Mouse (Mus musculus) limb, embryonic 14.5 days (tissue): ENCODE measurements around the gene Trim39. TPM values are rescaled to one million over a fixed set of nuclear protein-coding genes. Genes with fewer than 3 reads are reported as not detected.

Experiments used
- ATAC-seq: fragments of 200-750 bp; cut with Nextera tagmentation; 2 replicates; pipeline ENCODE4 v1.8.0; 2017; ENCODE audit warnings: low read depth, moderate number of reproducible peaks, moderate TSS enrichment; ENCODE audit not compliant: low FRiP score
- DNase-seq: peaks from one replicate; pipeline ENCODE4 v3.0.0-alpha.2; 2015; ENCODE audit warnings: low spot score
- H3K27ac ChIP-seq: fragments of 300-500 bp; sonication (generic); replicated peaks from 2 replicates; pipeline ENCODE4 v1.5.1; 2014; ENCODE audit warnings: low read depth, mild to moderate bottlenecking, low read length, moderate library complexity, mixed read lengths
- H3K27me3 ChIP-seq: fragments of 300-500 bp; sonication (generic); 2 replicates; pipeline ENCODE4 v1.6.1; 2014; ENCODE audit warnings: low read length, mixed read lengths; ENCODE audit not compliant: control insufficient read depth, insufficient read depth
- H3K36me3 ChIP-seq: fragments of 300-500 bp; sonication (generic); 2 replicates; pipeline ENCODE4 v1.6.1; 2014; ENCODE audit warnings: mild to moderate bottlenecking, low read length, moderate library complexity, mixed read lengths; ENCODE audit not compliant: control insufficient read depth, insufficient read depth
- H3K4me1 ChIP-seq: fragments of 300-500 bp; sonication (generic); 2 replicates; pipeline ENCODE4 v1.6.1; 2014; ENCODE audit warnings: antibody characterized with exemption, low read length, mixed read lengths; ENCODE audit not compliant: control insufficient read depth, insufficient read depth
- H3K4me2 ChIP-seq: fragments of 300-500 bp; sonication (generic); replicated peaks from 2 replicates; pipeline ENCODE4 v1.6.1; 2014; ENCODE audit warnings: low read depth, mild to moderate bottlenecking, low read length, moderate library complexity; ENCODE audit not compliant: severe bottlenecking
- H3K4me3 ChIP-seq: fragments of 300-500 bp; sonication (generic); replicated peaks from 2 replicates; pipeline ENCODE4 v1.5.1; 2014; ENCODE audit warnings: low read length
- H3K9ac ChIP-seq: fragments of 300-500 bp; sonication (generic); 2 replicates; pipeline ENCODE4 v1.6.1; 2014; ENCODE audit warnings: mild to moderate bottlenecking, low read depth, low read length, moderate library complexity; ENCODE audit not compliant: severe bottlenecking
- H3K9me3 ChIP-seq: fragments of 300-500 bp; sonication (generic); 2 replicates; pipeline ENCODE4 v1.6.1; 2016; ENCODE audit warnings: low read length; ENCODE audit not compliant: control insufficient read depth
- POLR2A ChIP-seq: fragments of 200-500 bp; IDR thresholded peaks from 2 replicates; pipeline ENCODE4 v1.8.0; 2012; ENCODE audit warnings: inconsistent platforms, mild to moderate bottlenecking, moderate library complexity, borderline replicate concordance; ENCODE audit not compliant: insufficient read depth, insufficient read length; ENCODE audit errors: extremely low read depth
- WGBS: fragments of 180-500 bp; shearing (Covaris S2); extraction: QIAGEN DNeasy Blood & Tissue Kit; methylation state at CpG from one replicate; pipeline ENCODE4 v1.1.7; 2014; 5-methylcytosine and 5-hydroxymethylcytosine counted together
- polyA plus RNA-seq, 2 experiments: library from polyadenylated mRNA; depleted of rRNA in 1 of 2; stranded (reverse) in 1 of 2; unstranded in 1 of 2; fragments of >200 nt; fragmentation: Nextera tagmentation in 1 of 2; extraction: Ambion mirVana in 1 of 2; gene quantifications; 2 replicates each; pipeline versions ENCODE4 v1.2.1 to v1.2.3; 2012 to 2014

Trim39 gene
- polyA plus RNA-seq, 2 experiments = 14.5 to 44.6 TPM

DNA sequence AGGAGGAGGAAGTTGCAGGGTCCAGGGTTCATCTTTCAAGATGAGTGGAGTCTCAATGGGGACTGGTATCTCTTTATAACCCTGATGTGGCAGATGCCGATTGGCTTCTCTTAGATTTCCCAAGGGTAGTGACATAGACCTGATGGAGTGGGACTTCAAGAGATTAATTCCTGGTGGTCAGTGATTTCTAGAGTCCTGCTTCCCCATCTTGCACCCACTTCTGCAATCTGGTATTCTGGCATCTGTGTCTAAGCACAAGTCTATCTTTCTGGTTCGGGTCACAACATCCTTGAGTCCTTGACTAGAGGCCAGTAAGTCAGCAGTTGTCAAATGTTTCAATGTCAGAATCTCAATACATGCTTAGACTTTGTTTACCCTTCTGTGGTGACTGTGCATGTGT lies 14.3 kb upstream of the Trim39 start, which contains the start of gene H2-M10.2:
Gene H2-M10.2 (minus strand): TSS at position 101 of the 400 bp plus-strand sequence.
- Histone ChIP-seq H3K27me3 (no peaks in the 10 kb centered on the region), H3K27ac (no peak within 1 kb of the TSS), H3K9ac (no peak within 1 kb of the TSS), H3K36me3 (peaks cover 8% of the 10 kb centered on the region), H3K4me1 (no peaks in the 10 kb centered on the region), H3K4me2 (no peak within 1 kb of the TSS), H3K4me3 (no peak within 1 kb of the TSS), H3K9me3 (peaks cover 10% of the 10 kb centered on the region; the same call in 1 of the 2 replicates)
- no peak for ATAC-seq
- WGBS = 86% methylated on average over 2 of the region's 2 CpGs
- DNase-seq = no peak
- TF ChIP-seq POLR2A = no peak

DNA sequence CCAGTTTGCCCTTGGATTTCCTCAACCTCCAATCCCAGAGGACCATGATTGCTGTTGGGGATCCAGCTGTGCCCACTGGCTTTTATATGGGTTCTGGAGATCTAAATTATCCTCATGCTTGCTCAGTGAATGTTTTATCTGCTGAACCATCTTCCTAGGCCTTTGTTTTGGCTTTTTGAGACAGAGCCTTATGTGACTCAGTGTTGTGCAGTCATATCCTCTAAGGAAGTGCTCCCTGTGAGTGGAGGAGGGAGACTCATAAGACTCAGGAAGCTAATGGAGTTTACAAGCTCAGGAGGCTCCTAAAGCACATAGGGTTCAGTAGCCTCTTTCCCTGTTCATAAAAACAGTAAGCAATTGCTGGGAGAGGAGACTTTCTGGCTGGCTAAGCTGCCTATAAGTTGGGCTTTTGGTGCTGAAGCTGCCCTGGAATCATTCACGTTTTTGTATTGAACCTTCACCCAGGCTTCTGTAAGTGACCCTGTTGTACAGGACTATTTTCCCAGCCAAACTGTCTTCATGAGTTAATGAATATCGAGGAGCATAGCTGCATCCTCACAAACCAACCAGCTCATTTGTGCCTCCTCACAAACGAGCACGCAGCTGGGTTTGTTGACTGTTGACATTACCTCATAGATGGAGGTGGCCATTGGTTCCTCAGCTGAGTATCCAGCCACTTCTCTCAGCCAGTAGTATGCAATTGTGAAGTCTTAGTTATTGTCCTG lies 9.6 kb upstream of the Trim39 start:
- Histone ChIP-seq H3K9me3 (peaks cover 10% of the 10 kb centered on the region; the same call in 1 of the 2 replicates), H3K9ac (no peak overlapping the region), H3K4me3 (no peak overlapping the region), H3K27me3 (no peaks in the 10 kb centered on the region), H3K4me1 (no peaks in the 10 kb centered on the region), H3K27ac (no peak overlapping the region), H3K36me3 (peaks cover 36% of the 10 kb centered on the region), H3K4me2 (no peak overlapping the region)
- DNase-seq (no peak), ATAC-seq (no peak)
- WGBS = 90% methylated on average over 4 of the region's 4 CpGs
- TF ChIP-seq POLR2A = no peak

DNA sequence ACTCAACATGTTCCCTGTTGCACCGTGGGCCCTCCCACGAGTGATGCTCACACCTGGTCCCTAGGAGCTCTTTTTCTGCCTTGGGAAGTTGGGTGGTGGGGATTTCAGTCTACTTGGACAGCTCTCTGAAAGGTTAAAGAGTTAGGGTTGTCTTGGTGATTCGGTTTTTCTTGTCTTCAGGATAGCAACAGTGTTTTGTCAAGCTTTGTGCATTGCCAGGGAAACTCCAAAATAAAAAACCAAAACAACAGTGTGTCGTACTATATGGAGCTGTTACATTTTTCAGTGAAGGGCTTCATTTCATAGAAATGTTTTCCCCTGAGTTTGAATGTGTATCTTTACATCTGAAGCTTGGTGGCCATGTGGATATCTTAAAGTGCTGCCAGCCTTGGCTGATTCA lies 2.7 kb upstream of the Trim39 start:
- no peaks in the 10 kb centered on the region for H3K9me3 ChIP-seq
- 86% methylated on average over 4 of the region's 4 CpGs for WGBS
- H3K4me1 ChIP-seq = peaks cover 20% of the 10 kb centered on the region
- no peaks in the 10 kb centered on the region for H3K27me3 ChIP-seq
- DNase-seq = no peak
- H3K27ac ChIP-seq = no peak overlapping the region
- no peak overlapping the region for H3K4me3 ChIP-seq
- no peak for TF ChIP-seq POLR2A
- ATAC-seq = no peak
- H3K4me2 ChIP-seq = no peak overlapping the region
- H3K9ac ChIP-seq = no peak overlapping the region
- H3K36me3 ChIP-seq = peaks cover 38% of the 10 kb centered on the region

DNA sequence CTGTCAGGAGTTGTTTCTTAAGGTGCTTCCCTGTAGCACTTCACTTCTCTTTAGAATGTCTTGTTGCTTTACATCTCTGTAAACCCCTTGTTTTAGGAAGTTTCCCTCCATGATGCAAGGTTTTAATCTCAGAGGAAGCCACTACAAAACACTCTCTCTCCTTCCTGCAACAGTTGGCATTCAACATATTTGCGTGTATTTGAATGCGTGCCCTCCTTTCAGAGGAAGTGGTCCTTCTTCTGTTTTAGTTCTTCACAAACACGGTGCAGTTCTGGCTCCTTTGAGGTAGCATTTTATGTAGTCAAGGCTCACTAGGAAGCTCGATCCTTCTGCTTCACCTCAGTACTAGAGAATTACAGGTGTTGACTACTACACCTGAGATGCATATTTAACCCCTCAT lies 1.7 kb upstream of the Trim39 start:
- Histone ChIP-seq H3K27ac (no peak overlapping the region), H3K36me3 (peaks cover 34% of the 10 kb centered on the region), H3K4me1 (peaks cover 20% of the 10 kb centered on the region), H3K4me3 (no peak overlapping the region), H3K27me3 (no peaks in the 10 kb centered on the region), H3K4me2 (no peak overlapping the region), H3K9me3 (no peaks in the 10 kb centered on the region), H3K9ac (no peak overlapping the region)
- no peak for ATAC-seq
- WGBS = 92% methylated on average over 4 of the region's 4 CpGs
- no peak for TF ChIP-seq POLR2A
- no peak for DNase-seq

DNA sequence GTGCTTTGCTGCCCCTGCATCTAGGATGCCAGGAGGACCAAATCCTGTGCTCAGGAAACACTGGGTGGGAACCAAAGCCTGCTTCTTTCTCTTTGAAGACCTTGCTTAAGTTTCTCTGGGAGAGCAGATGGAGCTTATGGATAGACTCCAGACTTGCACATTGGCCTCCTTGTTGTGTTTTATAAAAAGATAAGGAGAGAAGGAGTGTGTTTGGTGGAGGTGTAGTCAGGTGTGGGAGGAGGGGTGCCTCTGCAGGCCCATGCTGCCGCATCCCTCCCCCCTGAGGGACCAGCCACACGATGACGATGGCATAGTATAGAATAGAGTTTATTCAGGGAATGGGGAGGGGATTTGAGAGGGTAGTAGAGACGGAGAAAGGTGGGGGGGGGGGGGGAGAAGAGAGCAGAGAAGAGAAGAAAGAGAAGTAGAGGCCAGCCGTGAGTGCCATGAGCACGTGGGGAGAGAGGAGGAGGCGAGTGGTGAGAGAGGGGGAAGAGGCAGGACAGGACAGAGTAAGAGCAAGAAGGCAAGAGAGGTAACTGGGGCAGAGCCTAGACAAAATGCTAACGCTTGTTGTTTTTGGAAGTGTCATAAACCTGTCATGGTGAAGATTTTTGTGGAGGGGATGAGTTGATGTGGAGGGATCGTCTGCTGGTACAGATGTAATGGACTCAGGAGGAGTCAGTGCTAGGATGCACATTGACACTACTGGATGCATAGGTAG lies 758 bp upstream of the Trim39 start:
- no peaks in the 10 kb centered on the region for H3K9me3 ChIP-seq
- peaks cover 20% of the 10 kb centered on the region for H3K4me1 ChIP-seq
- no peak overlapping the region for H3K27ac ChIP-seq
- peaks cover 41% of the 10 kb centered on the region for H3K36me3 ChIP-seq
- peak overlapping the region; percentile 91 for H3K4me3 ChIP-seq
- peak overlapping the region; percentile 50 for H3K4me2 ChIP-seq
- no peak for DNase-seq
- ATAC-seq = no peak
- H3K27me3 ChIP-seq = no peaks in the 10 kb centered on the region
- peak overlapping the region; percentile 97 for H3K9ac ChIP-seq
- WGBS = 79% methylated on average over 9 of the region's 9 CpGs
- no peak for TF ChIP-seq POLR2A
